Mouse (Mus musculus) limb, embryonic 11.5 days (tissue): Measurements from ENCODE around the gene Gda. TPM values are rescaled to one million over a fixed set of nuclear protein-coding genes. Genes with fewer than 3 reads are reported as not detected.

ENCODE experiments used
- ATAC-seq: fragments of 200-750 bp; cut with Nextera tagmentation; 2 replicates; pipeline ENCODE4 v1.8.0; 2017; ENCODE audit warnings: low read depth; ENCODE audit not compliant: insufficient number of reproducible peaks, low FRiP score, low TSS enrichment
- DNase-seq: peaks from one replicate; pipeline ENCODE4 v3.0.0-alpha.2; 2015; ENCODE audit warnings: low spot score
- H3K27ac ChIP-seq: fragments of 300-500 bp; sonication (generic); replicated peaks from 2 replicates; pipeline ENCODE4 v1.5.1; 2014; ENCODE audit warnings: low read depth, mild to moderate bottlenecking, low read length
- H3K27me3 ChIP-seq: fragments of 300-500 bp; sonication (generic); 2 replicates; pipeline ENCODE4 v1.6.1; 2014; ENCODE audit warnings: mild to moderate bottlenecking, low read length, mixed read lengths; ENCODE audit not compliant: control insufficient read depth, insufficient read depth
- H3K36me3 ChIP-seq: fragments of 300-500 bp; sonication (generic); 2 replicates; pipeline ENCODE4 v1.6.1; 2014; ENCODE audit warnings: mild to moderate bottlenecking, low read length, moderate library complexity, mixed read lengths; ENCODE audit not compliant: control insufficient read depth, insufficient read depth
- H3K4me1 ChIP-seq: fragments of 300-500 bp; sonication (generic); 2 replicates; pipeline ENCODE4 v1.6.1; 2014; ENCODE audit warnings: low read length, mixed read lengths; ENCODE audit not compliant: control insufficient read depth, insufficient read depth
- H3K4me2 ChIP-seq: fragments of 300-500 bp; sonication (generic); 2 replicates; pipeline ENCODE4 v1.6.1; 2014; ENCODE audit warnings: low read depth, mild to moderate bottlenecking, moderate library complexity; ENCODE audit not compliant: severe bottlenecking
- H3K4me3 ChIP-seq: fragments of 300-500 bp; sonication (generic); 2 replicates; pipeline ENCODE4 v1.5.1; 2014; ENCODE audit warnings: low read depth, low read length
- H3K9ac ChIP-seq: fragments of 300-500 bp; sonication (generic); 2 replicates; pipeline ENCODE4 v1.6.1; 2014; ENCODE audit warnings: mild to moderate bottlenecking, low read length
- H3K9me3 ChIP-seq: fragments of 300-500 bp; sonication (generic); 2 replicates; pipeline ENCODE4 v1.6.1; 2016; ENCODE audit warnings: low read length; ENCODE audit not compliant: control insufficient read depth
- WGBS: fragments of 180-500 bp; shearing (Covaris S2); extraction: QIAGEN DNeasy Blood & Tissue Kit; methylation state at CpG from one replicate; pipeline ENCODE4 v1.1.7; 2014; 5-methylcytosine and 5-hydroxymethylcytosine counted together
- polyA plus RNA-seq: library from polyadenylated mRNA; unstranded; fragments of >200 nt; fragmentation: Nextera tagmentation; extraction: Ambion mirVana; gene quantifications from 2 replicates; pipeline ENCODE4 v1.2.1, GENCODE M21; 2014

Gene Gda
- polyA plus RNA-seq, 1 experiment from 2014 or later: not detected

GRCm38 (mm10) chr19:21493807-21494521 is 20.7 kb upstream of the Gda start:
- 70% methylated on average over 10 of the region's 10 CpGs for WGBS
- Histone ChIP-seq H3K9me3 (no peaks in the 10 kb centered on the region), H3K4me1 (no peaks in the 10 kb centered on the region), H3K4me2 (no peak overlapping the region), H3K27me3 (no peaks in the 10 kb centered on the region), H3K27ac (no peak overlapping the region), H3K9ac (no peak overlapping the region), H3K36me3 (no peaks in the 10 kb centered on the region), H3K4me3 (no peak overlapping the region)
- DNase-seq (no peak), ATAC-seq (no peak)

GRCm38 (mm10) chr19:21491391-21491790 is 18.1 kb upstream of the Gda start:
- Histone ChIP-seq H3K36me3 (no peaks in the 10 kb centered on the region), H3K4me2 (no peak overlapping the region), H3K4me1 (no peaks in the 10 kb centered on the region), H3K27me3 (no peaks in the 10 kb centered on the region), H3K9me3 (no peaks in the 10 kb centered on the region), H3K27ac (no peak overlapping the region), H3K4me3 (no peak overlapping the region), H3K9ac (no peak overlapping the region)
- no peak for ATAC-seq
- DNase-seq: no peak

- Histone ChIP-seq H3K36me3 (no peaks in the 10 kb centered on the region), H3K9me3 (no peaks in the 10 kb centered on the region), H3K9ac (no peak overlapping the region), H3K4me2 (no peak overlapping the region), H3K4me1 (no peaks in the 10 kb centered on the region), H3K4me3 (no peak overlapping the region), H3K27ac (no peak overlapping the region), H3K27me3 (no peaks in the 10 kb centered on the region)
- DNase-seq (no peak), ATAC-seq (no peak)
- WGBS: 85% methylated on average over 5 of the region's 5 CpGs
These were observed 14.1 kb upstream of the Gda start for GRCm38 (mm10) chr19:21487124-21487944.

- no peaks in the 10 kb centered on the region for H3K4me1 ChIP-seq
- WGBS: 83% methylated on average over 2 of the region's 2 CpGs
- DNase-seq (no peak), ATAC-seq (no peak)
- no peak overlapping the region for H3K4me2 ChIP-seq
- H3K9ac ChIP-seq: no peak overlapping the region
- H3K27ac ChIP-seq: no peak overlapping the region
- no peak overlapping the region for H3K4me3 ChIP-seq
- H3K9me3 ChIP-seq: no peaks in the 10 kb centered on the region
- no peaks in the 10 kb centered on the region for H3K27me3 ChIP-seq
- no peaks in the 10 kb centered on the region for H3K36me3 ChIP-seq
These were observed 8.9 kb upstream of the Gda start for GRCm38 (mm10) chr19:21482096-21482495.

- H3K27ac ChIP-seq: no peak overlapping the region
- no peak for ATAC-seq
- H3K36me3 ChIP-seq: no peaks in the 10 kb centered on the region
- no peaks in the 10 kb centered on the region for H3K27me3 ChIP-seq
- H3K9ac ChIP-seq: no peak overlapping the region
- H3K4me2 ChIP-seq: no peak overlapping the region
- no peaks in the 10 kb centered on the region for H3K9me3 ChIP-seq
- no peaks in the 10 kb centered on the region for H3K4me1 ChIP-seq
- H3K4me3 ChIP-seq: no peak overlapping the region
- WGBS: 98% methylated on average over 1 of the region's 1 CpGs
- no peak for DNase-seq
These were observed 7.8 kb upstream of the Gda start for GRCm38 (mm10) chr19:21481031-21481430.

GRCm38 (mm10) chr19:21480053-21480419 is 6.8 kb upstream of the Gda start:
- Histone ChIP-seq H3K27me3 (no peaks in the 10 kb centered on the region), H3K27ac (no peak overlapping the region), H3K4me1 (no peaks in the 10 kb centered on the region), H3K36me3 (no peaks in the 10 kb centered on the region), H3K4me3 (no peak overlapping the region), H3K9me3 (no peaks in the 10 kb centered on the region), H3K9ac (no peak overlapping the region), H3K4me2 (no peak overlapping the region)
- no peak for ATAC-seq
- DNase-seq: no peak
- 92% methylated on average over 2 of the region's 2 CpGs for WGBS

GRCm38 (mm10) chr19:21479183-21480052 is 6.2 kb upstream of the Gda start:
- Histone ChIP-seq H3K4me3 (no peak overlapping the region), H3K27ac (no peak overlapping the region), H3K4me1 (no peaks in the 10 kb centered on the region), H3K9me3 (no peaks in the 10 kb centered on the region), H3K4me2 (no peak overlapping the region), H3K36me3 (no peaks in the 10 kb centered on the region), H3K9ac (no peak overlapping the region), H3K27me3 (no peaks in the 10 kb centered on the region)
- ATAC-seq (no peak), DNase-seq (no peak)
- WGBS: 74% methylated on average over 18 of the region's 18 CpGs

- Histone ChIP-seq H3K9ac (no peak overlapping the region), H3K4me1 (no peaks in the 10 kb centered on the region), H3K27me3 (no peaks in the 10 kb centered on the region), H3K4me3 (no peak overlapping the region), H3K4me2 (no peak overlapping the region), H3K36me3 (no peaks in the 10 kb centered on the region), H3K27ac (no peak overlapping the region), H3K9me3 (no peaks in the 10 kb centered on the region)
- DNase-seq (no peak), ATAC-seq (no peak)
- 58% methylated on average over 3 of the region's 3 CpGs for WGBS
These were observed 5.3 kb upstream of the Gda start for GRCm38 (mm10) chr19:21478538-21478937.
